Mouse (Mus musculus) induced T-regulatory cell, adult 2 months (primary cell): ENCODE data around the gene Prdm2.
A peak's percentile ranks its signal among the peaks of the same experiment; 100 is the strongest.

Experiments used
- DNase-seq: peaks from one replicate; pipeline ENCODE4 v3.0.0-alpha.2; 2012; ENCODE audit warnings: low read depth

Prdm2 gene

GRCm38 (mm10) chr4:143212341-143213174 lies at the start of gene Prdm2:
TSS of gene Prdm2 (minus strand) at chr4:143212995.
- DNase-seq, result peak; percentile 80

GRCm38 (mm10) chr4:143259718-143260349 lies 47.0 kb upstream of the Prdm2 start:
- DNase-seq, result no peak

- DNase-seq, result peak; percentile 48
Observed at GRCm38 (mm10) chr4:143258517-143258916, 45.7 kb upstream of the Prdm2 start.

- no peak for DNase-seq
Observed at GRCm38 (mm10) chr4:143257971-143258370, 45.2 kb upstream of the Prdm2 start.

GRCm38 (mm10) chr4:143255541-143255940 lies 42.7 kb upstream of the Prdm2 start:
- DNase-seq, result no peak

GRCm38 (mm10) chr4:143253356-143253755 lies 40.6 kb upstream of the Prdm2 start:
- no peak for DNase-seq

GRCm38 (mm10) chr4:143248050-143248449 lies 35.3 kb upstream of the Prdm2 start:
- DNase-seq, result peak; percentile 70

- no peak for DNase-seq
Observed at GRCm38 (mm10) chr4:143241294-143241693, 28.5 kb upstream of the Prdm2 start.

- DNase-seq, result no peak
Observed at GRCm38 (mm10) chr4:143239615-143240201, 26.9 kb upstream of the Prdm2 start.

GRCm38 (mm10) chr4:143239117-143239516 lies 26.3 kb upstream of the Prdm2 start:
- no peak for DNase-seq

- peak; percentile 79 for DNase-seq
Observed at GRCm38 (mm10) chr4:143238241-143239031, 25.6 kb upstream of the Prdm2 start.

- DNase-seq, result no peak
Observed at GRCm38 (mm10) chr4:143231790-143232422, 19.1 kb upstream of the Prdm2 start.

- DNase-seq, result no peak
Observed at GRCm38 (mm10) chr4:143231110-143231509, 18.3 kb upstream of the Prdm2 start.

- no peak for DNase-seq
Observed at GRCm38 (mm10) chr4:143227976-143228375, 15.2 kb upstream of the Prdm2 start.

- no peak for DNase-seq
Observed at GRCm38 (mm10) chr4:143225886-143226285, 13.1 kb upstream of the Prdm2 start.

- DNase-seq, result peak; percentile 86
Observed at GRCm38 (mm10) chr4:143219316-143219751, 6.5 kb upstream of the Prdm2 start.

- DNase-seq, result no peak
Observed at GRCm38 (mm10) chr4:143218858-143219257, 6.1 kb upstream of the Prdm2 start.

GRCm38 (mm10) chr4:143217189-143217588 lies 4.4 kb upstream of the Prdm2 start:
- no peak for DNase-seq

GRCm38 (mm10) chr4:143214221-143214797 lies 1.5 kb upstream of the Prdm2 start:
- peak; percentile 71 for DNase-seq

GRCm38 (mm10) chr4:143213571-143213970 lies 776 bp upstream of the Prdm2 start:
- DNase-seq, result peak; percentile 80

- DNase-seq, result peak; percentile 68
Observed at GRCm38 (mm10) chr4:143213175-143213479, 332 bp upstream of the Prdm2 start.
